Mouse (Mus musculus) adrenal gland, postnatal 14 days (tissue): ENCODE data around the gene Prkca. TPM values are rescaled to one million over a fixed set of nuclear protein-coding genes. Genes with fewer than 3 reads are reported as not detected.
"Not testable (repeated sequence)": the region's sequence is repeated elsewhere in the genome, so short reads cannot be mapped to it uniquely, and the experiment has no call there.

Experiments
- DNase-seq: peaks from one replicate; pipeline ENCODE4 v3.0.0; 2021; ENCODE audit warnings: mixed read lengths
- total RNA-seq: library from RNA; stranded (reverse); gene quantifications from 2 replicates; pipeline ENCODE4 v1.2.3, GENCODE M21; 2021

The Prkca gene
- total RNA-seq, 1 experiment from 2014 or later: 9.3 TPM

DNA sequence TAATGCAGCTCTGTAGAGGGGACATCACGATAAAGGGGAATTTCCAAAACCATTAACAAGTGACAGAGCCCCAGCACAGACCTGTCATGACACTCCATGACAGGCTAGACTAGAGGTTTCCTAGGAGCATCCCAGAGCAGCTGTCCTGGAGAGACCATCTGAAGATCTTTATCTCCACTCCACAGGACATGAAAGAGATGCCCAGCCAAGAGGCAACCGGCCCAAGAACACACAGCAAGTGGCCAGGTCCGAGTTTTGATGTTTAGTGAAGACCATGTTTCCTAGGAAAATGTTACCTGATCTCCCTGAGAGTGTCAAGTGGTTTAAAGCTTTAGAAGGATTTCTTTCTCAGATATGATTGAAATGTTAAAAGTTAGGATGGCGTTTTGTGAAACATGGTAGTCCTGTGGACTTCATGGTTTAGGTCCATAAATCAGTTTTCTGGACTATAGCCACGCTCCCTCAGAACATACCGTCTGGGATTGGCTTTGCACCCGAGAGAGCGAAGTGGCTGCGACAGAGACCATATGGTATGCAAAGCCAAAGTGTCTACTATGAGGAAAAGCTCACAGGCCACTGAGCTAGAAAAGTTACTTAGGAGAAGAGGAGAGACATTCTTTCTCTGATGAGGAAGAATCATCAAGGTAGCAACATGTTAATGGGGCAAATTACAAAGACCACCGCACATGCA is 226.2 kb downstream of the Prkca start:
- DNase-seq: no peak

DNA sequence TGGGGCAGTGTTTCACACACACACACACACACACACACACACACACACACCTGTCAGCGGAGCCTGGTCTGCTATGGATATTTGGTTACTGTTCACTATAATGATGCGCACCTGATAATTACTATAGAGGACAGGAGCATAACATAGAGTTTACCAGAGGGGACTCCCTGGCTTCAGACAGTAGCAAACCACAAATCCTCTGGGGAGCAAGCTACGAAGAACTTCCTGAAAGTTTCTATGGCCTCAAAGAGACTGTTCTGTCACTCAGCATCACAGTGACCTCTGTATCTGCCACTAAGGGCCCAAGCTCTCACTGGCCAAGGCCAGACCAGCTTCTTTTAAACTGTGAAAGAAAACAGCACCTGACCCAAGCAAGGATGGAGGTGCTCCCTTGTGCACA is 229.6 kb downstream of the Prkca start:
- DNase-seq: no peak

DNA sequence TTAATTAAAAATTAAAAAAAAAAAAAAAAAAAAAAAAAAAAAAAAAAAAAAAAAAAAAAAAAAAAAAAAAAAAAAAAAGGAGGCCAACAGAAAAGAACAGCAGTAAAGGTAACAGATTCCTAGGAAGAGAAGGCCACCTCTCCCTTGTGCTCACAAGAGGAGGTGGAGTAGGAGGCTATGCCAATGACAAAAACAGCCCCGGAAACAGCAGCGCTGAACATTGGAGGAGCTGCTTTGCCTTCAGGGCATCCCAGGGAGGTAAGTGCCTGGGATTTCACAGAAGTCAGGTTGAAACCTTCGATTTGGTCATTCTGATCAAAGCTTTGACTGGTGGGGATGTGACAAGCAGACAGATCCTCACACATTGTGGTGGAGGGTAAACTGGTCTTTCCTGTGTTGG is 231.3 kb downstream of the Prkca start:
- DNase-seq: no peak

DNA sequence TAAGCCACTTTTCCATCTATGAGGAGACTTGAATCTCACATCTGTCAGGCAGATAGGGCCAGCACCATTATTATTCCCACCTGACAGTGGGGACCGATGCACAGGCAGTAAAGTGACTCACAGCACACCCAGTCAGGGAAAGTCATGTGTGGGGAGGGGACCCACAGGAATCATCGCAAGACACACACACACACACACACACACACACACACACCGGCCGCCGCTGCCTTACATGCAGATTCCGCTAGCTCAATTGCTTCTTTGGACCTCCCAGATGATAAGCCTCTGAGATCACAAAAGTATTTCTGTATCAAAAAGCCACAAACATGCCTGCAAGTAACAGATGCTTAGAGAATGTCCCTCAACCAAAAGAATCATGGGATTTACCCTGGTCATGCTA is 239.6 kb downstream of the Prkca start:
- no peak for DNase-seq

DNA sequence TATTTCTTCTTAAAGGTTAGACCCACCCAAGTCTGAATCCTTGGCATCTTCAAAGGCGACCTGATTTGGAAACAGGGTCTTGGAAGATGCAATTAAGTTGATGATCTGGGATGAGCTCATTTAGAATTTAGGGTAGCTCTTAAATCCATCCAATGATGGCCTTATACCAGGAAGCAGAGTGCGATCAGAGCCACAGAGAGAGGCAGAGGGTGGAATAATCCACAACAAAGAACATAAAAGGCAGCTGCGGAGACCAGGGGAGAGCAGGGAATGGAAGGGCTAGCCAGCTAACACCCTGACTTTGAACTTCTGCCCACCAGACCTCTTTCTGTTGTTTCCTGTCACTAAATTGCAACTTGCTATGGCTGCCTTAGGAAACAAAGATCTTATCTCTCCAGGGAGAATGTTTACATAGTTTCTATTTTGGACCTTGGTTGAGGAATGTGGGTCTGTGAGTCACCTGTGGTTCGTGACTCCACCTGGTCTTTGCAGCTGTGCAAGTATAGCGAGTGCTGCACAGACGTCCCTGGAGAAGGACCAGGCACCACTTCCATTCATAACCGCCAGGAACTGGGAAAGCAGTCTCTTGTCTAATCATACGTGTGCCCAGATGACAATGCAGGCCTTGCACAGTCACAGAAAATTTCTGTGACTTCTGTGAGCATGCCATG is 242.3 kb downstream of the Prkca start:
- no peak for DNase-seq

DNA sequence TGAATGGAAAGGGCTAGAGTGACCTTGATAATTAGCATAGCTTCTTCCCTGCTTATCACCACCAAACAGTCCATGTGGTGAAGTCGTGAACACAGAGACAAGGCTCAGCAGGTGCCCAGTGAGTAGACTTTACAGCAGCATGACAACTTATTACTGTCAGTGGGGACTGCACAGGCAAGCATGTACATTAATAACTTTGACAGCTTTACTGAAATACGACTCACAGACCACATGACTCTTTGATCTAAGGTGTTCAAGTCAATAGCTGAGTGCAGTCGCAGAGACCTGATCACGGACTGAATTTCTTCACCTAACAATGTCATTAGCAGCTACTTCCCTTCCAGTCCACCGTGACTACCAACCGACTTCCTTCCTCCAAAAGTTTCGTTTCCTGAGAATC is 245.4 kb downstream of the Prkca start:
- DNase-seq: no peak

DNA sequence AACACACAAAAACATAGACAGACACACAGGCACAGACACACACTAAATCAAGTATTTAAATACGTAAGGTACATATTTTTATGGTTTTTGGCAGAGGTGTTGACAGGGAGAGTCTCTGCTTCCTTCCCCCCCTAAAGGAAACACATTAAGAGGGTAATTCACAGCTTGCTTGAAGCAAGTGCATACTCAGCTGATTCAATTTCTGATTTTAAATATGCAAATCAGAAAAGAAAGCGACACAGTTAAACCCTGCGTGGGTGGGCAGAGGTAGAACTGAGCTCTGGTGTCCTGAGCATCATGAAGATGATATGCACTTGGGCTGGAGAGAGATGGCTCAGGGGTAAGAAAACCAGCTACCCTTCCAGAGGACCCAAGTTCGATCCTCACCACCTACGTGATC is 248.9 kb downstream of the Prkca start:
- no peak for DNase-seq

DNA sequence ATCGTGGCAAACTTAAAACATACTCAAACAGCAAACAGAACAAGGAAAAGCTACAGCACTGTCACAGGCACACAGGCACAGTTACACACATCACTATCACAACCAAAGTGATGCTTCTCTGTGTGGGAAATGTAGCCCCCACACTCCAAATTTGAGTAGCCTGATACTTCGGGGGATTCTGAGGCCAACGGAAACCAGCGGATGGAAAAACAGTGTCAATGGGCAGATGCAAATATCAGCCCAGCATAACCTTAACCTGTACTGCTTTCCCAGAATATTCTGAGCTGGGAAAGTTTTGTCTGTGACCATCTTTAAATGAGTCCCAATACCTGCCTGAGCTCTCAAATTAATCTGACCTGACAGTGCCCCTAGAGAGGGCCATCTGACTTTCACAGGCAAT is 250.5 kb downstream of the Prkca start:
- DNase-seq: no peak

DNA sequence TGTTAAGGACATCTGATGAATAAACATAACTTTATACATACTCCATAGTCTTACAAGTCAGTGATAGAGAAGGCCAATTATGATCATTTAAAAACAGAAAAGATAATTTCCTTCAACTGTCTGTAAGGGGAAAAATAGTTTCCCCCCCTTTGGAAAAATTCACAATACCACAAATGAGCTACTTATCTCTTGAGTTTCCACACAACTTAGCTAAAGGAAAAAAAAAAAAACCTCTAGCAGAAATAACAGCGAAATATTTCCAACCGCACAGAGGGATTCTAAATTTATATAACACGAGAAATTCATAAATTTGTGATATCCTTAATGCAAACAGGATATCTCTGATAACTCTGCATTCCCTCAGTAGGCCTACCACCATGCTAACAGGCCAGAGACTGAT is 252.5 kb downstream of the Prkca start:
- DNase-seq: no peak

DNA sequence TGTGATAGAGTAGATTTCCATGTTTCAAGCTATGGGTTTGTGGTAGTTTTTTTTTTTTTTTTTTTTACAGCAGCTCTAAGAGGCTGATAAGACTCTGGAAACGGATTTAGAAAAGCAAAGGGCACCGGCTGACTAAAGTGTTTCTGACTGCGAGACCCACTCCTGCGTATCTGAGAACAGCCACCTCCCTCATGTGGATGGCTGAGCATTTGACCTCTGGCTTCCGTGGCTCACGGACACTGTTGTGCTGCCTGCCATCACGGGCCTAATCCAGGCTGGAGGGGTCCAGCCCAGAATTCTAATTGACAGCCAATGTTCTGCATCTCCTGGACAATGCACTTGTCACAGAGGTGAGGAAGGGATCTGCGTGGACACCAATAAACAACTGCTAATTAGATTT is 253.0 kb downstream of the Prkca start:
- DNase-seq: no peak

DNA sequence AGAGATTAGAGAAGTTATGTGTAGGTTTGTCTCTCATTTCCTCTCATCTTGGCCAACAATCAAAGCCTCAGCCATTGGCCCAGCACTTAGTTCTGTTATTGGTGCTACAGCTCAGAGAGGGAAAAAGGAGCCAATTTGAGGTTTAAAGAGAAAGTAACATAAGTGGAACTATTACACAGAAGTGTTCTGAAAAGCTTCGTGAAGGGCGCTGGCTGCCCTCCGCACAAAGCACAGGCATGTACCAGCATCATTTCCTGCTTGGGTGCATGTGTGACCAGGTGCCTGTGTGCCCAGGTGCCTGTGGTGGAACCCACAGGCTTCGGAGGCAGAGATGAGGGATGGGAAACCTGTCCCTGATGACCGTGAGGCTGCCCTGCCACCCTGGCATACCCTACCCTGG is 255.7 kb downstream of the Prkca start:
- no peak for DNase-seq

DNA sequence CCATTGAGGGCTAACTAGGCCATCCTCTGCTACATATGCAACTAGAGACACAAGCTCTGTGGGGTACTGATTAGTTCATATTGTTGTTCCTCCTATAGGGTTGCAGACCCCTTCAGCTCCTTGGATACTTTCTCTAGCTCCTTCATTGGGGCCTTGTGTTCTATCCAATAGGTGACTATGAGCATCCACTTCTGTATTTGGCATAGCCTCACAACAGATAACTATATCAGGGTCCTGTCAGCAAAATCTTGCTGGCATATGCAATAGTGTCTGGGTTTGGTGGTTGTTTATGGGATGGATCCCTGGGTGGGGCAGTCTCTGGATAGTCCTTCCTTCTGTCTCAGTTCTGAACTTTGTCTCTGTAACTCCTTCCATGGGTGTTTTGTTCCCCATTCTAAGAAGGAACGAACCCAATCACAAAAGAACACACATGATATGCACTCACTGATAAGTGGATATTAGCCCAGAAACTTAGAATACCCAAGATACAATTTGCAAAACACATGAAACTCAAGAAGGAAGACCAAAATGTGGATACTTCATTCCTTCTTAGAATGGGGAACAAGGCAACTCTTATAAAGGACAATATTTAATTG is 256.5 kb downstream of the Prkca start:
- DNase-seq: not testable (repeated sequence)

DNA sequence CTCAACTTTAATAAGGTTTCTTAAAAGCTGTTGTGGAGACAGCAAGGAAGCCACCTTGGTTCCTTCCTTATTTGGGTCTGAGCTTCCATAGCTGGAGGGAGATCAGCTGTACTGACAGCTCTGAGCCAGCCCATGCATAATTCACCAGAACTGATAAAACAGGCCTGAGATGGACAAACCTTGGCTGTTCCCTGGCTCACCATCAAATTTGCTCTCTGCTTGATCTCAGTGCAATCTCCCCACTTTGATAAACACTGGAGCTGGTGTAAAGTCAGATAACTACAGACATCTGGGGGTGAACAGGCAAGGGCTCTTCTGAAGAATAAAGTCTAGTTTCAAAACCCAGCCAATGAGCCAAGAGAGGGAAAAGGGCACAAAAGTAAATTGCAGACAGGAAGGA is 261.1 kb downstream of the Prkca start:
- no peak for DNase-seq

DNA sequence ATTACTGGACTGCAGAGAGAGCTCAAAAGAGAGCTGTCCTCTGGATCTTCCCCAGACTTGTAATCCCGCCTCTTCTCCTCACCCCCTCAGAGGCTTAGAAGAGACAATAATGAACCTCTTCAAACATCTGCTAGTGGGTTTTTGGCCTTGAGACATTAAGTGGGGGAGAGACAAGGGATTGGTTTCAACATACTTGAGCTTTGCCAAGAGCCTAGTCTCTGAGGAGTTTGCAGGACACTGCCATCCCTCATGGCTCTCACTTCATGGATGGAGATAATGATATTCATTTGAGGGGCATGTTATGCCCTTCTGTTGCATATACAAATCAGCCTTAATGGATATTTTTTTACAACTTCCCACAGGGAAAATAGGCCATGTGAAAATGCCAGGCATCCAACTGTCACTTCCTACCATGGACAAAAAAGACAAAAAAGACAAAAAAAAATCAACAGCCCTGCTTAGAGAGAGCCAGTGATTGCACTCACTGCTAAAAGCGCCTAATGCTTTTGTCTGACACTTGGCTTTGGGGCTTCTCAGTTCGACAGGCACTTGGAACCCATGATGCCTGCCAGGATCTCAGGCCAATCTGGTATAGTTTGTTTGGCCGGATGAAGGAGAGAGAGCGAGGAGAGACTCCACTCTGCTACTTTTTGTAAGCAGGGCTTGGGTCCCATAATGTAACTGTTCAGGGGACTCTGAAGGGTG is 263.6 kb downstream of the Prkca start:
- no peak for DNase-seq

DNA sequence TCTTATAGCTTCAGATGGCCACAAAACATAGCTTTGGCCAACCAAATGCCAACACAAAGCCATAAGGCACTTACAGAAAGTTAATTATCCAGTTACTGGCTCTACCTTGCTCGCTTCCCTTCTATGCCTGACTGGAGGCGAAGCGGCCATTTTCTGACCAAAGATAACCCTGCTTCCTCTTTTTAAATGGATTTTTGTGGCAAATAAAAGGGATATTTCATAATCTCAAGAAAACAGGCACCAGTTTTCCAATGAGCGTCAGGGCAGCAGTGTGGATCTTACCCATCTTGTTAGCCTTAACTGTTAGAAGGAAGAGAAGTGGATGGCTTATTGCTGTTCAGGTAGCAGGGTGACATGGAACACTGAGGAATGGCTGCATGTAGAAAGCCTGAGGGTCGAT is 264.3 kb downstream of the Prkca start:
- no peak for DNase-seq

DNA sequence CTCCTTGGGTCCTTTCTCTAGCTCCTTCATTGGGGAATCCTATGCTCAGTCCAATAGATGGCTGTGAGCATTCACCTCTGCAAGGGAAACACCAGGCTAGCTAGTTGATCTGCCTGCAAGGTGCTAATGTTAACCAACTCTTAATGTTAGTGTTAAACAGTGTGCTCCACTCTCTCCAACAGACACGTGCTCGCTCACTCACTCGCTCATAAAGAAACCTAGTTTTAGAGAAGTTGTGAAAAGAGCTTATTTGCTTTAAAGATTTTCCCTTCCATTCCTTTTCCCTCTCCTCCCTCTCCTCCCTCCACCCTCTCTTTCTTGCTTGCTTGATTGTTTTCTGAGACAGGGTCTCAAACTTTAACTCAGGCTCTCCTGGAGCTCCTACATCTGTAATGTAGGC is 266.2 kb downstream of the Prkca start:
- DNase-seq: no peak

DNA sequence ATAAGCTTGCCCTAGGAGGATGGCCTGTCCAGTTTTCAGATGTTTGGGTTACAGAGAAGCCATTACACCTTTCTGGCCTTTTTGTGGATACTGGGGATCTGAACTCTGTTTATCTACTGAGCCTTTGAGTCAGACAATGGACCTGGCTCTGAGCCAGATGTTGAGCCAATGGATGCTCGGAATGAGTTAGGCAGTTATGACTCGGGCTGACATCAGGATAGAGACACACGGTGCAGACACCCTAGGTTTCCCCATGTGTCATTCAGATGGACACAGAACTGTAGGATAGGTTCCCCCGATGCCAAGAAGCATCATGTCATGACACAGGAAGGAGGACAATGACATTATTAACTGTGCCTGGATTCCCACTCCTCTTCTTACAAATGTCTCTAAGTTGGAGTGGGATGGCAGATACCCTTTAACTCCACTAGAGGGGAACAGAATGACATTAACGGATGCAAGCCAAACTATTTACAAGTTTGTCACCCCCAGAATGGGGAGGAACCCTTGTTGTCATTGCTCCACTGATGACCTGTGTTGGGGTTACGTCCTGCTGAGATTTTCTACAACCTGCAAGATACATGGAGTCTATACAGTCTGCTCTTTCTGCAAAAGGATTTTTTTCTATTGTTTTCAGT is 271.0 kb downstream of the Prkca start:
- peak; percentile 21 for DNase-seq

DNA sequence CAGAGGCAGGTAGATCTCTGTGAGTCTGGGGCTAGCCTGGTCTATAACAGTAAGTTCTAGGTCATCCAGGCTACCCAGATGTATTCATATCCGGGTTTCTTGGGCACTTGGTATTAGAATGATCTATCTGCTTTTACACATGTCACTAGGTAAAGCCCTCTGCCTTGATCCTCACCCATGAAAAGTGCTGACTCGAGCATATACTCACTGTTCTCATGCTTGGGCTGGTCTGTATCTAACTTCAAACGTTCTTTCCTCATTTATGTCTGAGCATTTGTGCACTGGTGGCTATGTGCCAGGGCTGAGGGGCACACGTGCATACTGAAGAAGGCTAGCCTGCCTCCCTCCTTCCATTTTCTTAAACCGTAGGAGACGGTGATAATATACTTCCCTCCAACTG is 272.5 kb downstream of the Prkca start:
- DNase-seq: no peak

DNA sequence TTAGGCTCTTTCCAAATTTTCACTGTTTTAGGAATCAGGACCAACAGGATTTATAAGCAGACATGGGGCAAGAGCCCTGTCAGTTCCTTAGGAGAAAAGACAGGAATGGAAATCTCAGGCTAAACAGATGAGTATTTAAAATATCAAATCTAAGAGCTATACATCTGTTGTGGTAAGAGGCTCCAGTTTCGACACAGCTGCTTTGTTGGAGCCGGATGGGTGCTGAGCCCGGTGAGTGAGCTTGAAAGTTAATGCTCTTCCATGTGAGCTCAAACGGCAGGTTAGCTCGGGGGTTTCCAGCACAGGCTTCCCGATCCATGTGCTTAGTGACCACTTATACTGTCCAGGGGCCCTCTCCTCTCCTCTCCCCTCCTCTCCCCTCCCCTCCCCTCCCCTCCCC is 273.7 kb downstream of the Prkca start:
- no peak for DNase-seq

DNA sequence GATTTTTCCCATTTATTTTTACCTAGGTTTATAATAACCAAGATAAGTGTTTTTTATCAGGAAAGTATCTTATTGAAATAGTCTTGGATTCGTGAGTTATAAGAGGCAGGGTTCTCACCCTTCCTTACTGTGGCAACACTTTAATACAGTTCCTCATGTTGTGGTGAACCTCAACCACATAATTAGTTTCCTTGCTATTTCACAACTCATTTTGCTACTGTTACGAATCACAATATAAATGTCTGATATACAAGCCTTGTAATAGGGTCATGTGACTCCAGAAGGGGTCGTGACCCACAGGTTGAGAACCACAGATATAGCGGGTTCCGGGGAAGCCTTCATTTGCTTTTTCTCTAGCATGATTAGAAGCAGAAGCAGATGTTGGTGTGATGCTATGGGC is 275.3 kb downstream of the Prkca start:
- no peak for DNase-seq

DNA sequence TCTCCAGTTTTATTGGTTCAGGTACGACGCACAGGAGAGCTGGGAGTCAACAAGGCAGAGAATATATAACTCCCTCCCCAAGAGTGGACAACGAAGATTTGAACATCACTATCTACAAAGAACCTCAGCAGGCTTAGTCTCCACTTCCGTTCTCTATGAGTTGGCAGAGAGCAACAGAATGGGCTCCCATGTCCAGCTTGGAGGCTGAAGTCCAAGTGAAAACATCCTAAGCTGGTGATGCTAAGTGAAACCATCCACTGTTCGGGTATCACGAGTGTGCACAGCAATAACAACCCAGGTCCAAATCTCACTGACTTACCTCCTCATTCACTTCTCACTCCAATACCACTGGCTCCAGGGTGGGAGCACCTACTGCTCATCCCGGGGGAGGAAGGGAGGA is 276.6 kb downstream of the Prkca start:
- no peak for DNase-seq

DNA sequence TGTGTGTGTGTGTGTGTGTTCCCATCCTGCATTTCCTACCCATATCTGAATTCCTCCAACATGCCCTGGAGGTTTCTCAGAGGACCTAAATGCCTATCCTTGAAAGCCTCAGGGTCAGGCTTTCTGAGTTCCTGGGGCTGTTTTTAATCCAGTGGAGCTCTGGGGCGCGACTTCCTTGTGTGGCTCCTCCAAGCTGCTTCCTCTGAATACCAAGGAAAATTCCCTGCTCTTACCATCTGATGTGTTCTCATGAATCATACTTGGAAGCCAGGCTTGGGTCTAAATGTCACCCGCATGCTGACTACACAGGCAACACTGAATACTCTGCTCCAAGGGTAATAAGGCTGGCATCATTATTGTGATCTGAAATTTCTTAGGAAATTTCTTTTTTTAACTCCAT is 279.3 kb downstream of the Prkca start:
- no peak for DNase-seq

DNA sequence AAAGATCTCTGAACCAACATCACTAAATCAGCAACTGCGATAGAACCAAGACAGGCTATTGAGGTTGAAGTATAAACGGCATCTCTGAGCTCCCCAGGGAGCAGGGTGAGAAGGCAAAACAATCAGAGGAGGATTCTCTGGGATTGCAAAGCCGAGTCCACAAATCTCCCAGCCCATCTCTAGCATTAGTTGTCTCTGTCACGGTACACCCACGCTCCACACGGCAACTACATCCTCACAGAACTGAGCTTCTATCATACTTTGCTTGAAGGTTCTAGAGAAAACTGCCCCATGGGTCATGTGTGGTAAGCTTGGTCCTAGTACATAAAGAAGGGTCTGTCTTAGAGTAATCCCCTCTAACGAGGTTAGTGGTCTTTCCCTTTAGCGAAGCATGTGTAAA is 280.6 kb downstream of the Prkca start:
- no peak for DNase-seq
